Mouse (Mus musculus) lung, adult 2 months (tissue): ENCODE measurements at regions not wholly inside any gene's neighbourhood (a gene's known extent, or its start where the extent isn't known, plus 50 kb on each side); places are given as distances from the start of the nearest gene placed in this dataset.

Experiments
- CTCF ChIP-seq: fragments of 200-500 bp; IDR thresholded peaks from 2 replicates; pipeline ENCODE4 v1.5.1; 2011; ENCODE audit warnings: mild to moderate bottlenecking, low read length, control low read depth; ENCODE audit not compliant: insufficient read depth
- POLR2A ChIP-seq: fragments of 200-500 bp; IDR thresholded peaks from 2 replicates; pipeline ENCODE4 v1.6.1; 2011; ENCODE audit warnings: low read depth, mild to moderate bottlenecking, control low read depth, low read length, borderline replicate concordance; ENCODE audit errors: extremely low read depth

- TF ChIP-seq POLR2A (no peak), CTCF (no peak)
These were observed 73.8 kb upstream of the Tspan8 start for GRCm38 (mm10) chr10:115742634-115743347.
